Mouse (Mus musculus) heart, postnatal 0 days (tissue): Measurements from ENCODE around the gene H2afv.

Source experiments
- CTCF ChIP-seq: IDR thresholded peaks from 2 replicates; pipeline ENCODE4 v1.5.1; 2016; ENCODE audit warnings: antibody characterized with exemption, control low read depth, low read depth
- EP300 ChIP-seq: IDR thresholded peaks from 2 replicates; pipeline ENCODE4 v1.6.1; 2016; ENCODE audit warnings: antibody characterized with exemption, low read depth

DNA sequence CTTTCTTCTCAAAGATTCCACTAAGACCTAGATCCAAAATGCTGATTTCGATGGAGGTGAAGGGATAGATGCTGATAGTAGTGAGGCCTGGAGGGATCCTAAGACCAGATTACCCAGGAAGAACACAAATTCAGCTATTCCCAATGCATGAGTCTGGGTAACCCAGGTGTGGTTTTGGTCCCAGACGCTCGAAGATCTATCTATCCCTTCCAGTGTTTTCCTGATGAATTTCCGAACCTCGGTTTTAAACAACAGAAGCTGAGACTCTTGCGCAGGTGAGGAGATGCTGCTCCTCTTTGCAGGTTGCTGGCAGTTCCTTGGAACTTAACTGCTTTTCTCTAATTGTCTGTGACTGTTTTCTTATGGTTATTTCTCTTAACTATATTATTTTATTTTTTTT lies 30.1 kb upstream of the H2afv start:
- TF ChIP-seq CTCF (no peak), EP300 (no peak)
